Mouse (Mus musculus) thymus, postnatal 25 days (tissue): ENCODE data around the gene Chp1.
"Not testable (repeated sequence)": the region's sequence is repeated elsewhere in the genome, so short reads cannot be mapped to it uniquely, and the experiment has no call there.

Experiments
- DNase-seq: peaks from one replicate; pipeline ENCODE4 v3.0.0; 2022

Chp1 gene

DNA sequence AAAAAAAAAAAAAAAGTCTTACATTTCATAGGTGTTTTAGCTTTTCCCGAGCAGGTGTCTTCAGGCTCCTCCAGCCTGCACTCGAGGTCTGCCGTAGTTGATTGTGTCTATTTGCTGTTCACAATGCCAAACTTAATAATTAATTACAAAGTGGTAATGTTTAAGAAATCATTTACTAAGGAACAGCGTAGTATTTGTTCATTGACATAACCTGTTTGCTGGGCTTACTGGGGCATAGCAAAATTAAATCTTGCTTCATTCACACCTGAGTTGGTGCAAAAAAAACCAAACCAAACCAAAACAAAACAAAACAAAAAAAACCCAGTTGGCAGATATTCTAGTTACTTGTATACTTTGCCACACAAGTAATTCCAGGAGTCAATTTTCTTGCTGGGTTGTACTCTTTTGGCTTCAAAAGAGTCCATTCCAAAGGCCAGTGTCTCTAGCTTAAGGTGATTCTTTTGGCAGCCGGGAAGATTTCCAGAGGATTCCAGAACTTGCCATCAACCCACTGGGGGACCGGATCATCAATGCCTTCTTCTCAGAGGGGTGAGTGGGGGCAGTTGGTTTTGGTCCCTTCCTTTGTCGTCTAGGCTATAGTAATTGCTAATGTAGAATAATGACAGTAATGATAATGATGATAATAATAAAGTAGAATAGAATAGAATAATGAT, 18.8 kb downstream of the Chp1 start:
- DNase-seq: no peak

DNA sequence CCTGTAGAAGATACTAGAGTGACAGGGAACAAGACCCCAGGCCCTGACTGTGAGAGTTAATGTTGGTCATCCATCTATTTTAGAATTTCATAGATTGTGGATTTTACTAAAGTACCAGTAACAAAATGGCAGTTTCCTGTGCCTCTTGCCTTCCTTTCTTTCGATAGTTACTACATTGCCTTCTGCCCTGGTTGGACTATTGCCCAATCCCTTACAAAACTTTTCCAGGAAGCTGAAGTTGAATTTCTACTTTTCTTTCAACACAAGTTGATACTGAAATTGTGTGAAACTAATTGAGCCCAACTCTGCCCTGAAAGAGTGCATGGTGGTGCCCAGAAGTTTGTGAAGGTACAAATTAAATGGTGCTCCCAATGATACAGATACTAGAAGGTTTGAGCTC, 25.0 kb downstream of the Chp1 start:
- no peak for DNase-seq

- no peak for DNase-seq
Observed at GRCm38 (mm10) chr2:119581571-119581970, 34.1 kb downstream of the Chp1 start.

DNA sequence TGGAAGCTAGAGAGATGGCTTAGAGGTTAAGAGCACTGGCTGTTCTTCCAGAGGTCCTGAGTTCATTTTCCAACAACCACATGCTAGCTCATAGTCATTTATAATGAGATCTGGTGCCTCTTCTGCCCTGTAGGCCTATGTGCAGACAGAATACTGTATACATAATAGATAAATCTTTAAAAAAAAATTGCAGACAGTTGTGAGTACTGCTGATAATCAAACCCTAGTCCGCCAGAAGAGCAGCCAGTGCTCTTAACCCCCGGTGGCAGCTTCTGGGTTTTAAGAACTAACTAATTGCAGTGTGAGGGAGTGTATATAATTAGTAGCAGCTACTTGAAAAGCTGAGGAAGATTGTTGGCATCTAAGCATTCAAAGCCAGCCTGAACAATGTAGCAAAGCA, 35.9 kb downstream of the Chp1 start:
- no peak for DNase-seq

- DNase-seq: no peak
Observed at GRCm38 (mm10) chr2:119584282-119584681, 36.8 kb downstream of the Chp1 start.

- peak; percentile 75 for DNase-seq
Observed at GRCm38 (mm10) chr2:119587383-119587782, 39.9 kb downstream of the Chp1 start.

GRCm38 (mm10) chr2:119591247-119591646, 43.8 kb downstream of the Chp1 start:
- peak; percentile 4 for DNase-seq

DNA sequence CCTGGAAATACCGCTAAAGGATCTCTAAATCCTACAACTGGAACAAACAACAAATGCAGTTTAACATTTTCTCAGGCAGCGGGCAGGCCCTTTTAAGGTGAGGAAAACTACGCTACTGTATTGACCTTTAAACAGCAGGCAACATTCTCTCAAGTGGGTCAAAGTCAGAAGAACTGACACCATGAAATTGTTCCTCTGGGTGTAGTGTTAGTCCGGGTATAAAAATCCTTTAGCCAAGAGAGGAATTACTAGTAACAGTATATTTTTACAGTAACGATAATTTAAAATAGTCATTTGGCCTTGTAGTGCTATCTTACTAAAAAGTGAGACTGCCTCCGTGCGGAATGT, 46.2 kb downstream of the Chp1 start:
- no peak for DNase-seq

GRCm38 (mm10) chr2:119594113-119594981, 46.9 kb downstream of the Chp1 start:
- peak; percentile 96 for DNase-seq

GRCm38 (mm10) chr2:119595308-119595707, 47.8 kb downstream of the Chp1 start:
- DNase-seq: no peak

DNA sequence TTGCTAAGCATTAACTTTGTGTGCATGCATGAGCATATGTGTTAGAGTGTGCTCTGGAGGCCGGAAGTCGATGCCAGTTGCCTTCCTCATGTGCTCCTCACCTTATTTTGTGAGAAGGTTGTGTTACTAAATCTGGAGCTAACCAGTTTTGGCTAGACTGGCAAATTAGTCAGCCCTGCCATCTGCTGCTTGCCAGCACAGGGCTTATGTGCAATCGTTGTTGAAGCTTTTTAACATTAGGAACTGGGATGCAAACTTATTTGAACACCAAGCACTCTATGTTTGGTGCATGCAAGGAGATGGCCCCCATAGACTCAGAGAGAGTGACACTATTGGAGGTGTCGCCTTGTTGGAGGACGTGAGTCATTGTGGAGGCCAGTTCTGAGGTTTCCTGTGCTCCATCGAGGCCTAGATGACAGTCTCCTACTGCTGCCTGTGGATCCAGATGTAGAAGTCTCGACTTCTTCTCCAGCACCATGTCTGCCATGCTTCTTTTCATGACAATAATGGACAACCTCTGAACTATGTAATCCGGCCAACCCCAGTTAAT, 49.4 kb downstream of the Chp1 start:
- DNase-seq: no peak

DNA sequence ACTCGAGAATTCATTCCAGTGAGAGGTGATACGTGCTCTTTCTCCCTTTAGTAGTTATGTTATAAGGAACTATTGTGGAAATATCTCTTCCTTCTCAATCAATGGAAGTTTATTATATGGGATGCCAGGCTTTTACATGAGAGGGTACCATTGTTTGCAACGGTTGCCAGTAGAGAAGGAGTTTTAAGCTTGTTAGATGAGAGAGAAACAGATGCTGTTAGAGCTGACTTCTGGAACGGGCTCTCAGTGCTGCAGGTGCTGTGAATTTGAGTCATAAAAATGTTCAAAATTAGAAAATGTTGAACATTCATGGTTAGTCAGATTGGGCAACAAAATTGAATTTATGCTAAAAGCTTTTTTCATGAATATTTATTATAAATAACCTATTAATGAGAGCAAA, 53.5 kb downstream of the Chp1 start:
- DNase-seq: no peak

GRCm38 (mm10) chr2:119601575-119601974, 54.1 kb downstream of the Chp1 start:
- not testable (repeated sequence) for DNase-seq

- DNase-seq: no peak
Observed at GRCm38 (mm10) chr2:119602488-119602887, 55.0 kb downstream of the Chp1 start.

DNA sequence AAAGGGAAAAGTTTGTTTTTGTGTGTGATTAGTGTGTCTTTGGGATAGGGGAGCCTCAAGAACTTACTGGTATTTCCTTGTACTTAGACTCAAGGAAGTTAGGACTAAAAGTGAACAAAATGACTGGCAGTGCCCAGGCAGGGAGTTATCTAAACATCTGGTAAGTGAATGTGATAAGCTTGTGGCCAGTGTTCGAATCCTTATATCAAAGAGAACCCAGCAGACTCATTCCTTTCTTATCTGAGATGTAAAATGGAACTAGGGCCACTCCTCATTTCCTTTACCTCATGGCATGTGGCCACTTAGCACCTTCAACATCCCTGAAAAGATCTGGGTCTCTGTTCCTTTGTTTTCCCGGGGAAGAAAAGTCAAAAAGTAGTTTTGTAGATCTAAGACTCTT, 56.4 kb downstream of the Chp1 start:
- no peak for DNase-seq

DNA sequence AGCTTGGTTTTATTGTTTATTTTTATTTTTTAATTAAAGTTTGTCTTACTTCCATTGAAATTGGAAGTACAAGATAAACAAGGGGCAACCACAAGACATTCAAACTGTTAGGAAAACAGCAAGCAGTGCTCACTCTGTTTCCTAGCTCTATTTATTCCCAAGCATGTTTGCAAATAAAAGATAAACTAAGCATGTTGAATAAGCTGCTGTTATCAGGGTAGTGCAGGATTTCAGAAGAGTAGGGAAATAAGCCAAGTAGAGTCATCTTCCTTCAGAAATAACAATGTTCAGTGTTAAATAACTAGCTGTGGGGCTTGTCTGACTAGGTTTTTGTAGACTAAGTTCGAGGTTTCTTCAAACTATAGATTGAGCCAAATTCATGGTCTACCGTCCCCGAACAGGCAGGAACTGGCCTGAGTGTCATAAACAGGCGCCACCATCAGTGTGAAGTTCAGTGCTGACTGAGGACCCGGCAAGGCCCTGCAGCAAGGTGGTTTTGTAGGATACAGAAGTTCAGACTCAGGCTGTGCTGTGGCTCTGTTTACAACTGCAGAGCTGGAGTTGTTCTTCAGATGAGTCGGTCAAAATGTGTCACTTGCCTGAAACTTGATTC, 58.0 kb downstream of the Chp1 start:
- no peak for DNase-seq

DNA sequence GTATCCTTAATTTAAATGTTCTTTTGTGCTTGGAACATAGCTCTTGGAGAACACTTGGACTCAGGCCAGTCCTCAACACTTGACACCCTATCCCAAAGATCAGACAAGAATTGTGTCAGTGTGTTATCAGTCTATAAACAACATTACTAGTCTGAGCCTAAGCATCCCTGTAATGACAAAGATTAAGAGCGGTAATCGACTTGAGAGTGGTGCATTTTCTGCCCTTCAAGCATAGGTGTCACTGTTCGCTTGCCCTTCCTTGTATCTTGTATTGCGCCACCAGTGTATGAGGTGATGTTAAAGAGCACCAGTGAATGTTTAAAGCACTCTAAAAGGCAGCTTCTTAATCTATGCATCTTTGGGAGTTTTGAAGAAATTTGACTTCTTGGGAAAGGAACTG, 59.5 kb downstream of the Chp1 start:
- DNase-seq: no peak

DNA sequence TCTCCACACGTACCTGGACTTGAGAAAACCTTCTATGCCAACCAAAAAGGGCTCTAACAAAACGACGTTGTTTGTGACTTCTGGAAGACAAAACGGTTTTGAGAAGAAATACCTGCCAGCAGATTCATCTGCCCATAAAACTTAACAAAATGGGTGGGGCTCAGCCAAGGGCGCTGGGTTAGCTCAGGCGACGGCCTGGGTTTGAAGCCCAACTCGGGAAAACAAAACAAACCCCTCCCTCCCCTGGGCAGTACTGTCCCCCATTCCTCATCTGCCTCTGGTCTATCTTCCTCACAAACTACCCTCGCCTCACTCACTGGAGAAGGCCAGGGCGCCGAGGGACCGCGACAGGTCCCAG, 70.3 kb downstream of the Chp1 start:
- DNase-seq: no peak

DNA sequence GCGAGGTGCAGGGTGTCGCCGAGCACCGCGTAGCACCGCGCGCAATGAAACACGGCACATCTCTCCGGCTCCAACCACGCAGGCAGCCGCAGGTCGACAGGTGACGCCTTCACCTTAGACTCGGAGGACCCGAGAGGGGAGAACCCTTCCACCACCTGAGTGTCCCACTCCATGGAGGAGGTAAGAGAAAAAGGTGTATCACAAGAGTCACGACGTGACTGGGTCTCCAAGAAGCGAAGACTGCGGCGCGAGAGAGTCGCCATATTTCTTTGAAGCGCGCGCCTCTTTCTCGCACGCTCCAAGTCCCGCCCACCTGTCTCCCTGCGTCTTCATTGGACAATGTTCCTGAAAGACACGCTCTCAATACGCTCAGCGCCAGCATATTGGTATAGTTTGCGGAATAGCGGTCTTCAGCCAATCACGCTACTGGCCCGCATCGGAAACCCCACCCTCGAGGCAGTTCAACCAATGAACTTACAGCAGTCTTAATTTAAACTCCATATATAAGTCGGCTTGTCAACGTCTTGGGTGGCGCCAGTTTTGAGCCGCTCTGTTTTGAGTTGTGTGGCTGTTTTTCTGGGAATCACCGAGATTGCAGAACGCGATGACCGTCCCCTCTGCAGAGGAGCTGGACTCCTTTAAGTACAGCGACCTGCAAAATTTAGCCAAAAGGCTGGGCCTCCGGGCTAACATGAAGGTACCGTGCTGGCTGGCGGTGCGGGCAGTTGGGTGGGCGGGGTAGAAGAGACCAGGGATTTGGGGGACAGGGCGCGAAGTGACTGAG, 70.9 kb downstream of the Chp1 start, which contains the start of the genes Nusap1 and Oip5:
Gene Nusap1, plus strand, starts transcription at position 100 of the 784 bp plus-strand sequence.
Gene Oip5, minus strand, starts transcription at position 271 of the 784 bp plus-strand sequence.
- peak; percentile 92 for DNase-seq

- not testable (repeated sequence) for DNase-seq
Observed at GRCm38 (mm10) chr2:119619002-119619401, 71.5 kb downstream of the Chp1 start.

GRCm38 (mm10) chr2:119621302-119621701, 73.8 kb downstream of the Chp1 start:
- no peak for DNase-seq
